Mouse (Mus musculus) right cerebral cortex, postnatal 36 days (tissue): ENCODE measurements around the gene Ptpro.

Experiments
- DNase-seq, 2 experiments: peaks; one replicate each; pipeline ENCODE4 v3.0.0; 2022; ENCODE audit warnings: low spot score in 2 of 2, mixed read lengths in 1 of 2

The Ptpro gene

DNA sequence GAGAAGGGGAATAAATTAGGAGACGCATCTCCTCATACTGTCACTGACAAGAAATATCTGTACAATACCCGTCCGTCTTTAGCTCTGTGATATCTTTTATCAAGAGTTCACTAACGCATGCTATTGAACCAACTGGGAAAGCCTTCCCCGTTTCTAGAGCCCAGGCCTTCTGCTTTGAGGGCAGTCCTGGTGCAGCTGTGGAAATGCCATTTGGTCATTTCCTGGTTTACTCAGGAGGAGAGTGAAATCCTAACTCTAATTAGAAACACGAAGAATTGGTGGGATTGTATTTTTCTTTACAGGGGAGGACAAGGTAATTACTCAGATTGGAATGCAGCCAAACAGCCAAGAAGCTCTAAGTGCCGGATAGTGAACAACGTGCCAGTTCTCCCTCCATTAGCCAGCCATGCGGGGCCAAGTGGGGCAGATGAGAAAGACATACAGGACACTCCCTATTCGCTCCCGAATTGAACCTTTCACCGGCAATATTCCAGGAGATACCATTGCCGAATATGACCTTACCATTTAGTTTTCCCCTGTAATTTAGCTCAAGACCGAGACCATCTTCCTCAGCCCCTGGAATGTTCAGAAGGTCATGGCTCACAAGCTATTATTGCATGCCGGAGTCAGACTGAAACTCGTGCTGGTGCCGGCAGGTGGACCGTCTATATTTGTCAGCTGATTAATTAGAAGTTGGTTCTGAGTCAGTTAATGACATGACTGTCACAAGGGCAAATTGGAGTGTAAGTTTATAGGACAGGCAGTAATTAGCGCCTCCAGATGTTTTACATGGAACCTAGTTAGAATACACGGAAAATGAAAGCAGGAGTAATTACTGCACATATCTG is 43.1 kb downstream of the Ptpro start:
- DNase-seq = no peak

GRCm38 (mm10) chr6:137302561-137302960 is 50.4 kb downstream of the Ptpro start:
- no peak for DNase-seq

GRCm38 (mm10) chr6:137303824-137304223 is 51.7 kb downstream of the Ptpro start:
- no peak for DNase-seq

- DNase-seq = no peak
These were observed 63.1 kb downstream of the Ptpro start for GRCm38 (mm10) chr6:137315265-137315664.

DNA sequence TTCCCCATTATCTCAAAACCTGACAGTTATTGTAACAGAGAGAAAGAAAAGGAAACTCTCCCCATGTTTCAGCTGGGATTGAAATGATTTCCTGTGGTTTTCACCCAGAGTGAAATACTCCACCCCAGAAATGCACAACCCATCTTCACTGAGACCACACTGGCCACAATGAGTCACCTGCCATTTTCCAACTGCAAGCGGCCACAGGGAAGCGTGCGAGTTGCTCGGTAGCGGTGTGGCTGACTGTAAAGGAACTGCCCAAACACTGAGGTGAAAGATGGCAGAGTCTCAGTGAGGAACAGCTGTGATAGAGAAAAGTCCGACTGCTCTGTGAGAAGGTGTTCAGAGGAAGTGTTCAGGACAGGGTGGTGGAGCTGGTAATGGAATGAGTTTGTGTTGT is 64.2 kb downstream of the Ptpro start:
- no peak for DNase-seq

DNA sequence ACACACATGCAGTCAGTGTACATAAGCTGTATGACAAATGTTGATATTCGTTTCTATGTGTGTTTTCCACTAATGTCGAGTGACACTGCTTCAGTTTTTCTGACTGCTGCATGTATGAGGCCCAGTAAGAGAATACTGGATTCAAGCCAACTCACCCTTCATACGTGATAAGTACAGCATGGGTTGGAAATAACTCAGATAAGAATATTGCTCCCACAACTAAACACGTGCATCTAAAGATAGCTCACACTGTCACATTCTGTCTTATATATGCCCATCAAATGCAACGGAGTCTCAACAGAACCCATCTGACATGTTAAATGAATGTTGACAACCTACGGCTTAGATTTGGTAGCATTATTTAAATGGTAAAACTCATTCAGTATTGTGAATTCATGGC is 65.4 kb downstream of the Ptpro start:
- no peak for DNase-seq

DNA sequence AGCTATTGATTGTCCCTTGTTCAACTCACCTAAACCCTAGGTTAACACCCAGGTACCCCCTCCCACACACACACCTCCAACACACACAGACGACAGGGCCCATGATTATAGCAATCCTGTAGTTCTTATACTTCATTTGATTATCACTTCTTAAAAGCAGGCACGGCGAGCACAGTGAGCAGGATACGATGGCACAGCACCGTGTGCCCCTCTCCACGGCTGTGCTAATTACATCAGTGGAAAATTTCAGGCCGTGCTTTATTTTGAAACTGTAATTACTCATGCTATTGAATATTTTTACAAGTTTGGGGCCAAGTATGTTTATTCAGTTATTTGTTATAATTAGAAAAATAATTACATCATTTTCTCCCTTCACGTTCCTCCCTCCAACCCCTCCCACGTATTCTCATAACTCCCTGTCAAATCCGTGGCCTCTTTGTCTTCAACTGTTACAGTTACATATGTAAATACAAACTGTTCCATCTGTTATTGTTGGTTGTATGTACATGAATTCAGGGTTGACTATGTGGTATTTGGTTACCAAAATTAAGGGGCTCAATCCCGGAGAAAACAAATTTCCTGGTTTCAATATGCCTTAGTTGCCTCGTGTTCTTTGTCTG is 66.2 kb downstream of the Ptpro start:
- no peak for DNase-seq

DNA sequence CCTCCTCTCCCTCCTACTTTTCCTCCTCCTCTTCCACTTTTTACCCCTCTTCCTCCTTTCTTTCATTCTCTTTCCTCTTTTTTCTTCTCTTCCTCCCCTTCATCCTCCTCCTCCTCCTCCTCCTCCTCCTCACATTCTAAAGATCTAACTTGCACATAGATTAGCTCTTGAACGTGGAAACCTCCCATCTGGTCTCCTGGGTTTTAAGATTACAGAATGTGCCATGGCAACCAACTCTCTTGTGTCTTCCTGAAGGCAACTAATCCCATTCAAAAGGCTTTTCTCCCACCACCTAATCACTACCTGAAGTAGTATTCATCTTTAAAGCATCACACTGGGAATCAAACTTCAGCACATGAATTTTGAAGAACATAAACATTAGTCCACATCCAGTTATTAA is 67.5 kb downstream of the Ptpro start:
- DNase-seq = no peak

DNA sequence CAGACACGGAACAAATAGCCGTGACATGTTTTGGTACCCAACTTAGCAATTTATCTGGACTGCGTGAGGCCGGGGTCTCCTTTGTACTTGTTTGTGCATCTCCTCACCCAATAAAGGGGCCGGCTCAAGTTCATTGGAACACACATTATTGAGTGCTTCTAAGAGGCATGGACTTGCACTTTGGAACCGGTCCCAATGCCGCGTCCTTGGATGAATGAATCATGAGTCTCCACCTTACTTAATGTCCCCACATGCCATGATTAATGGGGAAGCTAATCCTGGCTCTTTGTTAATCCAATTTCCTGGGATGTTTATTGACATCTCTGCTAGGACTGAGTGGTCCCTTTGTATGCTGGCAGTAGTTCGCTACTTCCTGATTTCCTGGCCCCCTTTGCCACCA is 75.6 kb downstream of the Ptpro start:
- no peak for DNase-seq

DNA sequence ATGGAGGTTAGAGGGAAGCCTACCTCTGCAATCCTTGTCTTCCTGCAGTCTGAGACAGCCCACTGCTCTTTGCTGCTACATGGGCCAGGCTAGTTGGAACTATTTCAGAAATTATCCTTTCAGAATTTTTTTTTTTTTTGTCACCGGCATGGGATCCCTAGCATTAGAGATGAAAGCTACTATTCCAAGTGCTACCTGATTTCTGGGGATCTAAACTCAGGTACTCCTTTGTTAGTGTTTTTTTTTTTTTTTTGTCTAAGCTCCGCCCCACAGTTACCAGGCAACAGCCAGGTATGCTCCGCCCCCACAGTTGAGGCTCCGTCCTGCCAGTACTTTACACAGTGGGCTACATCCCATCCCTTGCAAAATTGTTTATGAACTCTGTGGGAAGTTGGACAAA is 76.1 kb downstream of the Ptpro start:
- DNase-seq = no peak

DNA sequence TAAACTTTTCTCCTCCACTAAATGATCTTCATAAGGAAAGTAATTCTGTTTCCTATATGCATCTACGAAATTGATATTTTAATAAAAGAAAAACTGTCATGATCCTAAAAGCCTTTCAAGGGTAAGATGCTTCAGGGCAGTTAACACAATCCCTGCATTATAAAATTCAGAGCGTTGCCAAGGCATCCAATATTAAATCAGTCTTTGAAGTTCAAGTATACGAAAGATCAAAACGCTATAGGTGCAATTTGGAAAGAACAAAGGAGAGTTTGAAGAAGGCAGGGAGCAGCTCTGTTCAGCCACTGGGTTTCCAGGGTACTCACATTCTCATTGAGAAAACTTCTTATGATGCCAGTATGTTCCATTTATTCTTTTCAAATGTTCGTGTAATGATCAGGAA is 78.7 kb downstream of the Ptpro start:
- DNase-seq = no peak

GRCm38 (mm10) chr6:137331826-137332225 is 79.7 kb downstream of the Ptpro start:
- DNase-seq = no peak

DNA sequence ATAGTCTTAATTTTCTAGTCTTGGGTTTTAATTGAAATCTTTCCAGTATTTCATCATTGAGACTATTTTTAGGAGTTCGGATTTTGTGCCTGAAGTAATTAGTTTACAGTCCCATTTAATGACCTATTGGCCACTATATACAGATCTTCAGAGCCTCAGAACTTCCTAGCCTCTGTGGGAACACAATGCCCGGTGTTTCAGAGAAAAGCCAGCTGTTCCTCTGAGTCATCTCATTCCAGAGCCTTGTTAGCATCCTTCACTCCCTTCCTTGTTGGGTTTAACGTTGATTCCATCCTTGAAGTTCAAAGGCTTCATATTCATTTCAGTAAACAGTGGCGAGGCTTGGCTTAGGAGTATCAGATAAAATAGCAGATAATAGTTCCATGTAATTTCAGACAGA is 87.0 kb downstream of the Ptpro start:
- no peak for DNase-seq

- no peak for DNase-seq
These were observed 91.7 kb downstream of the Ptpro start for GRCm38 (mm10) chr6:137343688-137344441.

DNA sequence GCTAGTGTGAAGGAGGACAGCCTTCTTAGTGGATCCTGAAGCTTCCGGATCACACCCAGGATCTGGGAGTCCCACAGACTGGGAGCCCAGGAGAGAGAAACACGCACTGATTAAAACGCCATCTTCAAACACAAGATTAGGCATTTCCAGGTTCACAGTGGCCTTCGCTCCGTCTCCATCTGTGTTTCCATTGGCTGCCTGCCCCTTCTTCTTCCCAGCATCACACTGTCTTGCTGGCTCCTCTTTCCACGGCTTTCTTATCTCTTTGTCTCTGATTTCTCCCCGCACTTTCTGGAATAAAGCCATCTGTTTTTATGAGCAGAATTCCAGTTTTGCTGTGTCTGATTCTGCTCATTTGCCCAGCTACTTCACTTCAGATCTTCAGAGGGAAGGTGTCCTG is 108.0 kb downstream of the Ptpro start:
- no peak for DNase-seq

GRCm38 (mm10) chr6:137362216-137362615 is 110.1 kb downstream of the Ptpro start:
- DNase-seq = no peak

- peak; percentile 64 to 76 for DNase-seq
These were observed 112.6 kb downstream of the Ptpro start for GRCm38 (mm10) chr6:137364681-137365080.

- no peak for DNase-seq
These were observed 113.5 kb downstream of the Ptpro start for GRCm38 (mm10) chr6:137365637-137366036.

- DNase-seq = no peak
These were observed 118.6 kb downstream of the Ptpro start for GRCm38 (mm10) chr6:137370745-137371144.

- DNase-seq = no peak
These were observed 119.3 kb downstream of the Ptpro start for GRCm38 (mm10) chr6:137371455-137371854.

- no peak for DNase-seq
These were observed 121.8 kb downstream of the Ptpro start for GRCm38 (mm10) chr6:137373920-137374319.

DNA sequence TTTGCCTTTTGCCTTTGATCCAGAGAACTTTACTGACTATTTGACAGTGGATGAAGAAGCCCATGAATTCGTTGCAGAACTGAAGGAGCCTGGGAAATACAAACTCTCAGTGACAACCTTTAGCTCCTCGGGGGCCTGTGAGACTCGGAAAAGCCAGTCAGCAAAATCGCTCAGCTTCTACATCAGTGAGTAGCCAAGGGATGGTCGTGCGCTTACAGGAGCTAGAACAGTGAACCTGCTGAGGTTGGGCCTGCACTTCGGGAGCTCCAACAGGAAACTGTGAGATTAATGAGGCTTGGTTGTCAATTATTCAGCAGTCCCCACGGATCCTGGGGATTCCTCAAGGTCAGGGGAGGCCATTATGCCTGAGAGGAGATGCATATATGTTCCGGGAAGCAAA is 130.4 kb downstream of the Ptpro start:
- DNase-seq = no peak

DNA sequence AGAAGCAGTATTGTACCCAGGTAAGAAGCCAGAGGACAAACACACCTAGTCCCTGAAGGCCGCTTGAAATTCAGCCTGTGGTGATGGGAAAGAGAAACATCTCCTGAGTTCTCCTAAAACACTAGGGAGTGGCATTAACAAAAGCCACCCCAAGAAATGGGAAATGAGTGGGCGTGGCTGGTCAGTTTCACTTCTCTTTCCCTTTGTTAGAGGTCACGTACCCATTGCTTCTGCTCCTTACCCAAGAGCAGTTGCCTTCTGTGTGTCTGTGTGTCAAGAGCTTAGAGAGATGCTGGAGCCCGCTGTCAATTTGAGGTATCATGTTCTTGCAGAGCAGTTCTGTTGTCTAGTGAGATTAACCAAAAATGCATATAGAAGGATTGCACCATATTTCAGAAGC is 134.2 kb downstream of the Ptpro start:
- DNase-seq = no peak
